Mouse (Mus musculus): ENCODE results near the gene Zfp280c. TPM values are rescaled to one million over a fixed set of nuclear protein-coding genes. Genes with fewer than 3 reads are reported as not detected.
A peak's percentile ranks its signal among the peaks of the same experiment; 100 is the strongest.

Gene Zfp280c
- polyA plus RNA-seq (2015; fragmentation: Nextera tagmentation; extraction: Ambion mirVana) = 11.1 and 13.7 TPM in 2 replicates

- H3K9me3 ChIP-seq (ENCODE audit: low read length) = no peaks in the 10 kb centered on the region
- no peaks in the 10 kb centered on the region for H3K27me3 ChIP-seq (ENCODE audit: insufficient read depth, low read length)
- peak within 1 kb of the TSS; percentile 82 for H3K27ac ChIP-seq (ENCODE audit: low read length)
- H3K4me3 ChIP-seq (ENCODE audit: low read length) = peak within 1 kb of the TSS; percentile 72
- no peaks in the 10 kb centered on the region for H3K36me3 ChIP-seq (ENCODE audit: insufficient read depth, low read length)
- H3K4me2 ChIP-seq (replicated peaks; ENCODE audit: low read depth, low read length) = peak within 1 kb of the TSS; percentile 55
- no peaks in the 10 kb centered on the region for H3K4me1 ChIP-seq (ENCODE audit: insufficient read depth, low read length)
- ATAC-seq (ENCODE audit: low FRiP score, low TSS enrichment) = peak; percentile 95
- WGBS = 19% methylated on average over 41 of the region's 45 CpGs
- peak within 1 kb of the TSS; percentile 80 for H3K9ac ChIP-seq (replicated peaks; ENCODE audit: low read length)
These were observed at the start of gene Zfp280c for GRCm38 (mm10) chrX:48594099-48594760. Zfp280c (minus strand) TSS chrX:48594504.

- Histone ChIP-seq H3K9me3 (ENCODE audit: low read length) (no peaks in the 10 kb centered on the region), H3K4me1 (ENCODE audit: insufficient read depth, low read length) (no peaks in the 10 kb centered on the region), H3K27ac (ENCODE audit: low read length) (no peak overlapping the region), H3K4me3 (ENCODE audit: low read length) (no peak overlapping the region), H3K4me2 (replicated peaks; ENCODE audit: low read depth, low read length) (no peak overlapping the region), H3K36me3 (ENCODE audit: insufficient read depth, low read length) (0 out of 2 replicates have a peak, but pooled peaks cover 3% of the 10 kb centered on the region), H3K27me3 (ENCODE audit: insufficient read depth, low read length) (no peaks in the 10 kb centered on the region), H3K9ac (replicated peaks; ENCODE audit: low read length) (no peak overlapping the region)
- 58% methylated on average over 2 of the region's 2 CpGs for WGBS
- ATAC-seq (ENCODE audit: low FRiP score, low TSS enrichment) = no peak
These were observed 42.7 kb upstream of the Zfp280c start for GRCm38 (mm10) chrX:48637032-48637431.

GRCm38 (mm10) chrX:48624054-48624420, 29.7 kb upstream of the Zfp280c start:
- Histone ChIP-seq H3K9ac (replicated peaks; ENCODE audit: low read length) (peak overlapping the region; percentile 68), H3K27me3 (ENCODE audit: insufficient read depth, low read length) (no peaks in the 10 kb centered on the region), H3K9me3 (ENCODE audit: low read length) (no peaks in the 10 kb centered on the region), H3K4me2 (replicated peaks; ENCODE audit: low read depth, low read length) (peak overlapping the region; percentile 59), H3K27ac (ENCODE audit: low read length) (peak overlapping the region; percentile 90; the same call in 1 of the 2 replicates), H3K4me1 (ENCODE audit: insufficient read depth, low read length) (no peaks in the 10 kb centered on the region), H3K36me3 (ENCODE audit: insufficient read depth, low read length) (no peaks in the 10 kb centered on the region), H3K4me3 (ENCODE audit: low read length) (peak overlapping the region; percentile 66)
- ATAC-seq (ENCODE audit: low FRiP score, low TSS enrichment) = peak; percentile 21; the same call in 1 of the 2 replicates
- WGBS = 31% methylated on average over 9 of the region's 9 CpGs

- Histone ChIP-seq H3K27me3 (ENCODE audit: insufficient read depth, low read length) (no peaks in the 10 kb centered on the region), H3K36me3 (ENCODE audit: insufficient read depth, low read length) (no peaks in the 10 kb centered on the region), H3K27ac (ENCODE audit: low read length) (peak within 1 kb of the TSS; percentile 90), H3K4me2 (replicated peaks; ENCODE audit: low read depth, low read length) (peak within 1 kb of the TSS; percentile 59), H3K9ac (replicated peaks; ENCODE audit: low read length) (peak within 1 kb of the TSS; percentile 68), H3K4me3 (ENCODE audit: low read length) (peak within 1 kb of the TSS; percentile 66), H3K4me1 (ENCODE audit: insufficient read depth, low read length) (no peaks in the 10 kb centered on the region), H3K9me3 (ENCODE audit: low read length) (no peaks in the 10 kb centered on the region)
- WGBS = 28% methylated on average over 38 of the region's 38 CpGs
- peak; percentile 97 for ATAC-seq (ENCODE audit: low FRiP score, low TSS enrichment)
These were observed 29.2 kb upstream of the Zfp280c start, which contains the start of gene Slc25a14 for GRCm38 (mm10) chrX:48623379-48624053. Slc25a14 (plus strand) TSS chrX:48623413.

- H3K4me1 ChIP-seq (ENCODE audit: insufficient read depth, low read length) = no peaks in the 10 kb centered on the region
- no peaks in the 10 kb centered on the region for H3K27me3 ChIP-seq (ENCODE audit: insufficient read depth, low read length)
- no peak for ATAC-seq (ENCODE audit: low FRiP score, low TSS enrichment)
- H3K9ac ChIP-seq (replicated peaks; ENCODE audit: low read length) = peak overlapping the region; percentile 60
- H3K9me3 ChIP-seq (ENCODE audit: low read length) = no peaks in the 10 kb centered on the region
- H3K4me2 ChIP-seq (replicated peaks; ENCODE audit: low read depth, low read length) = peak overlapping the region; percentile 59
- peak overlapping the region; percentile 66 for H3K4me3 ChIP-seq (ENCODE audit: low read length)
- peak overlapping the region; percentile 90 for H3K27ac ChIP-seq (ENCODE audit: low read length)
- WGBS = 39% methylated on average over 4 of the region's 4 CpGs
- H3K36me3 ChIP-seq (ENCODE audit: insufficient read depth, low read length) = no peaks in the 10 kb centered on the region
These were observed 28.7 kb upstream of the Zfp280c start for GRCm38 (mm10) chrX:48623049-48623378.

GRCm38 (mm10) chrX:48604872-48605271, 10.6 kb upstream of the Zfp280c start:
- no peak for ATAC-seq (ENCODE audit: low FRiP score, low TSS enrichment)
- no peak overlapping the region for H3K9ac ChIP-seq (replicated peaks; ENCODE audit: low read length)
- 53% methylated on average over 2 of the region's 2 CpGs for WGBS
- 0 out of 2 replicates have a peak, but pooled peaks cover 3% of the 10 kb centered on the region for H3K27me3 ChIP-seq (ENCODE audit: insufficient read depth, low read length)
- no peak overlapping the region for H3K4me2 ChIP-seq (replicated peaks; ENCODE audit: low read depth, low read length)
- H3K36me3 ChIP-seq (ENCODE audit: insufficient read depth, low read length) = no peaks in the 10 kb centered on the region
- no peak overlapping the region for H3K27ac ChIP-seq (ENCODE audit: low read length)
- H3K4me3 ChIP-seq (ENCODE audit: low read length) = no peak overlapping the region
- no peaks in the 10 kb centered on the region for H3K4me1 ChIP-seq (ENCODE audit: insufficient read depth, low read length)
- no peaks in the 10 kb centered on the region for H3K9me3 ChIP-seq (ENCODE audit: low read length)

GRCm38 (mm10) chrX:48596906-48597305, 2.6 kb upstream of the Zfp280c start:
- Histone ChIP-seq H3K27ac (ENCODE audit: low read length) (no peak overlapping the region), H3K27me3 (ENCODE audit: insufficient read depth, low read length) (no peaks in the 10 kb centered on the region), H3K36me3 (ENCODE audit: insufficient read depth, low read length) (no peaks in the 10 kb centered on the region), H3K9me3 (ENCODE audit: low read length) (no peaks in the 10 kb centered on the region), H3K9ac (replicated peaks; ENCODE audit: low read length) (no peak overlapping the region), H3K4me2 (replicated peaks; ENCODE audit: low read depth, low read length) (no peak overlapping the region), H3K4me3 (ENCODE audit: low read length) (no peak overlapping the region), H3K4me1 (ENCODE audit: insufficient read depth, low read length) (no peaks in the 10 kb centered on the region)
- WGBS = 80% methylated on average over 5 of the region's 5 CpGs
- no peak for ATAC-seq (ENCODE audit: low FRiP score, low TSS enrichment)

GRCm38 (mm10) chrX:48596053-48596452, 1.7 kb upstream of the Zfp280c start:
- Histone ChIP-seq H3K4me2 (replicated peaks; ENCODE audit: low read depth, low read length) (no peak overlapping the region), H3K9me3 (ENCODE audit: low read length) (no peaks in the 10 kb centered on the region), H3K36me3 (ENCODE audit: insufficient read depth, low read length) (no peaks in the 10 kb centered on the region), H3K9ac (replicated peaks; ENCODE audit: low read length) (no peak overlapping the region), H3K27me3 (ENCODE audit: insufficient read depth, low read length) (no peaks in the 10 kb centered on the region), H3K4me3 (ENCODE audit: low read length) (no peak overlapping the region), H3K27ac (ENCODE audit: low read length) (no peak overlapping the region), H3K4me1 (ENCODE audit: insufficient read depth, low read length) (no peaks in the 10 kb centered on the region)
- no peak for ATAC-seq (ENCODE audit: low FRiP score, low TSS enrichment)
- 78% methylated on average over 8 of the region's 9 CpGs for WGBS

GRCm38 (mm10) chrX:48593721-48594098, 594 bp downstream of the Zfp280c start:
- no peaks in the 10 kb centered on the region for H3K9me3 ChIP-seq (ENCODE audit: low read length)
- peak; percentile 62 for ATAC-seq (ENCODE audit: low FRiP score, low TSS enrichment)
- no peaks in the 10 kb centered on the region for H3K36me3 ChIP-seq (ENCODE audit: insufficient read depth, low read length)
- H3K4me3 ChIP-seq (ENCODE audit: low read length) = peak overlapping the region; percentile 72
- WGBS = 46% methylated on average over 6 of the region's 15 CpGs
- peak overlapping the region; percentile 55 for H3K4me2 ChIP-seq (replicated peaks; ENCODE audit: low read depth, low read length)
- H3K27me3 ChIP-seq (ENCODE audit: insufficient read depth, low read length) = no peaks in the 10 kb centered on the region
- H3K9ac ChIP-seq (replicated peaks; ENCODE audit: low read length) = peak overlapping the region; percentile 80
- H3K27ac ChIP-seq (ENCODE audit: low read length) = peak overlapping the region; percentile 82
- H3K4me1 ChIP-seq (ENCODE audit: insufficient read depth, low read length) = no peaks in the 10 kb centered on the region

- no peak overlapping the region for H3K27ac ChIP-seq (ENCODE audit: low read length)
- H3K4me2 ChIP-seq (replicated peaks; ENCODE audit: low read depth, low read length) = no peak overlapping the region
- H3K9ac ChIP-seq (replicated peaks; ENCODE audit: low read length) = no peak overlapping the region
- 0 out of 2 replicates have a peak, but pooled peaks cover 3% of the 10 kb centered on the region for H3K9me3 ChIP-seq (ENCODE audit: low read length)
- H3K4me1 ChIP-seq (ENCODE audit: insufficient read depth, low read length) = no peaks in the 10 kb centered on the region
- no peak for ATAC-seq (ENCODE audit: low FRiP score, low TSS enrichment)
- no peak overlapping the region for H3K4me3 ChIP-seq (ENCODE audit: low read length)
- H3K36me3 ChIP-seq (ENCODE audit: insufficient read depth, low read length) = peaks cover 15% of the 10 kb centered on the region; the same call in 1 of the 2 replicates
- no peaks in the 10 kb centered on the region for H3K27me3 ChIP-seq (ENCODE audit: insufficient read depth, low read length)
These were observed 11.0 kb downstream of the Zfp280c start for GRCm38 (mm10) chrX:48583332-48583731.

Data from kidney, embryonic 16.5 days (tissue).